Mouse (Mus musculus) embryonic stem cell, embryonic (primary cell): ENCODE results near the gene Sec11a.

Experiments
- CTCF ChIA-PET, 4 experiments: fragments of 300-600 bp in 2 of 4; fragments of 350-600 bp in 2 of 4; sonication (Branson Sonifier 250); formaldehyde crosslinking; loops; one replicate each; lab custom pipeline; 2022; ENCODE audit warnings: inconsistent platforms in 2 of 4; lab: Charles Lee
- POLR2A ChIA-PET, 4 experiments: fragments of 300-600 bp in 2 of 4; fragments of 350-600 bp in 2 of 4; sonication (Branson Sonifier 250); formaldehyde crosslinking; loops; one replicate each; lab custom pipeline; 2022; ENCODE audit warnings: antibody characterized with exemption in 4 of 4, inconsistent platforms in 1 of 4; lab: Charles Lee

The Sec11a gene

GRCm38 (mm10) chr7:80862475-80862874, 85.1 kb downstream of the Sec11a start:
- ChIA-PET POLR2A (interaction anchor here in 1 of 4 experiments (1.6 to 3.0 kb wide), 2 partner anchors 13 to 197 kb away, joined by 6 to 19 read pairs; no protein-coding TSS in a partner anchor), CTCF (interaction anchor here in 2 of 4 experiments (0.6 to 1.8 kb wide), 3 partner anchors 13 to 585 kb away, joined by 3 to 6 read pairs (median 4); no protein-coding TSS in a partner anchor)

- POLR2A ChIA-PET = interaction anchor here (0.5 to 5.8 kb wide), 87 partner anchors 8 to 1320 kb away, joined by 3 to 59 read pairs (median 4); partner anchors contain the start of genes Sec11a (in 3 of the 4), Crtc3 (in 2 of the 4), Nmb (in 2 of the 4) and Alpk3 (in 1 of the 4)
- CTCF ChIA-PET = interaction anchor here (0.6 to 2.0 kb wide), 26 partner anchors 14 to 1401 kb away, joined by 3 to 22 read pairs (median 5); no protein-coding TSS in a partner anchor
Observed at GRCm38 (mm10) chr7:80860729-80861274, 86.8 kb downstream of the Sec11a start, which contains the start of gene Zscan2. TSS of gene Zscan2 (plus strand) at chr7:80860920.

- ChIA-PET POLR2A (interaction anchor here (0.6 to 5.8 kb wide), 56 partner anchors 9 to 1320 kb away, joined by 3 to 59 read pairs (median 5); partner anchors contain the start of genes Sec11a (in 3 of the 4), Crtc3 (in 2 of the 4), Nmb (in 2 of the 4) and Iqgap1 (in 1 of the 4)), CTCF (interaction anchor here (0.5 to 2.0 kb wide), 21 partner anchors 14 to 481 kb away, joined by 3 to 22 read pairs (median 5); no protein-coding TSS in a partner anchor)
Observed at GRCm38 (mm10) chr7:80860227-80860626, 87.4 kb downstream of the Sec11a start.

GRCm38 (mm10) chr7:80857181-80857580, 90.4 kb downstream of the Sec11a start:
- ChIA-PET POLR2A (interaction anchor here (0.5 to 5.8 kb wide), 51 partner anchors 8 to 486 kb away, joined by 3 to 59 read pairs (median 4); partner anchors contain the start of genes Iqgap1 (in 1 of the 4), Nmb (in 1 of the 4), Sec11a (in 1 of the 4) and Wdr73 (in 1 of the 4)), CTCF (interaction anchor here (0.5 to 2.0 kb wide), 92 partner anchors 8 to 716 kb away, joined by 3 to 26 read pairs (median 4); partner anchors contain the start of genes Alpk3 (in 2 of the 4), Wdr73 (in 2 of the 4), Nmb (in 1 of the 4) and Sec11a (in 1 of the 4))

GRCm38 (mm10) chr7:80855316-80855715, 92.3 kb downstream of the Sec11a start:
- POLR2A ChIA-PET = interaction anchor here in 1 of 4 experiments (2.0 kb wide), 1 partner anchor 10 kb away, joined by 7 read pairs; no protein-coding TSS in a partner anchor
- CTCF ChIA-PET = interaction anchor here in 2 of 4 experiments (0.7 kb wide), 2 partner anchors 598 to 809 kb away, joined by 3 to 5 read pairs; no protein-coding TSS in a partner anchor
